Mouse (Mus musculus): ENCODE results near the gene Slc2a5.

- TF ChIP-seq POLR2A (IDR thresholded peaks at IDR 0.05; ENCODE audit: borderline replicate concordance, extremely low read depth, low read depth, low read length): no peak
- no peak for TF ChIP-seq CTCF (IDR thresholded peaks at IDR 0.05; ENCODE audit: insufficient read depth, low read length)
These were observed 46.5 kb upstream of the Slc2a5 start for GRCm38 (mm10) chr4:150072416-150073101.
